Mouse (Mus musculus): ENCODE results near the gene 1700010I14Rik. TPM values are rescaled to one million over a fixed set of nuclear protein-coding genes. Genes with fewer than 3 reads are reported as not detected.
A peak's percentile ranks its signal among the peaks of the same experiment; 100 is the strongest.

1700010I14Rik gene
- 2.4 and 3.4 TPM in 2 replicates for total RNA-seq (2017)

GRCm38 (mm10) chr17:8988119-8988807 is at the start of gene 1700010I14Rik:
Gene 1700010I14Rik (plus strand): TSS chr17:8988333.
- peak; percentile 74 to 88 for ATAC-seq (replicated peaks in 1 of 2; ENCODE audit: insufficient read depth in 1 of 2, low FRiP score in 2 of 2, low TSS enrichment in 1 of 2, low read depth in 1 of 2, poor library complexity in 2 of 2, severe bottlenecking in 2 of 2)

- ATAC-seq (replicated peaks in 1 of 2; ENCODE audit: insufficient read depth in 1 of 2, low FRiP score in 2 of 2, low TSS enrichment in 1 of 2, low read depth in 1 of 2, poor library complexity in 2 of 2, severe bottlenecking in 2 of 2) = no peak
Measured at GRCm38 (mm10) chr17:8951588-8951987, 36.5 kb upstream of the 1700010I14Rik start.

GRCm38 (mm10) chr17:8952951-8953350 is 35.2 kb upstream of the 1700010I14Rik start:
- no peak for ATAC-seq (replicated peaks in 1 of 2; ENCODE audit: insufficient read depth in 1 of 2, low FRiP score in 2 of 2, low TSS enrichment in 1 of 2, low read depth in 1 of 2, poor library complexity in 2 of 2, severe bottlenecking in 2 of 2)

- no peak for ATAC-seq (replicated peaks in 1 of 2; ENCODE audit: insufficient read depth in 1 of 2, low FRiP score in 2 of 2, low TSS enrichment in 1 of 2, low read depth in 1 of 2, poor library complexity in 2 of 2, severe bottlenecking in 2 of 2)
Measured at GRCm38 (mm10) chr17:8958125-8958524, 30.0 kb upstream of the 1700010I14Rik start.

- ATAC-seq (replicated peaks in 1 of 2; ENCODE audit: insufficient read depth in 1 of 2, low FRiP score in 2 of 2, low TSS enrichment in 1 of 2, low read depth in 1 of 2, poor library complexity in 2 of 2, severe bottlenecking in 2 of 2) = no peak
Measured at GRCm38 (mm10) chr17:8960386-8960785, 27.7 kb upstream of the 1700010I14Rik start.

GRCm38 (mm10) chr17:8961097-8961496 is 27.0 kb upstream of the 1700010I14Rik start:
- ATAC-seq (replicated peaks in 1 of 2; ENCODE audit: insufficient read depth in 1 of 2, low FRiP score in 2 of 2, low TSS enrichment in 1 of 2, low read depth in 1 of 2, poor library complexity in 2 of 2, severe bottlenecking in 2 of 2) = no peak

- ATAC-seq (replicated peaks in 1 of 2; ENCODE audit: insufficient read depth in 1 of 2, low FRiP score in 2 of 2, low TSS enrichment in 1 of 2, low read depth in 1 of 2, poor library complexity in 2 of 2, severe bottlenecking in 2 of 2) = no peak
Measured at GRCm38 (mm10) chr17:8961644-8962043, 26.5 kb upstream of the 1700010I14Rik start.

GRCm38 (mm10) chr17:8965177-8965576 is 23.0 kb upstream of the 1700010I14Rik start:
- no peak for ATAC-seq (replicated peaks in 1 of 2; ENCODE audit: insufficient read depth in 1 of 2, low FRiP score in 2 of 2, low TSS enrichment in 1 of 2, low read depth in 1 of 2, poor library complexity in 2 of 2, severe bottlenecking in 2 of 2)

GRCm38 (mm10) chr17:8972152-8972854 is 15.8 kb upstream of the 1700010I14Rik start:
- ATAC-seq (replicated peaks in 1 of 2; ENCODE audit: insufficient read depth in 1 of 2, low FRiP score in 2 of 2, low TSS enrichment in 1 of 2, low read depth in 1 of 2, poor library complexity in 2 of 2, severe bottlenecking in 2 of 2) = no peak

GRCm38 (mm10) chr17:8973331-8973730 is 14.8 kb upstream of the 1700010I14Rik start:
- ATAC-seq (replicated peaks in 1 of 2; ENCODE audit: insufficient read depth in 1 of 2, low FRiP score in 2 of 2, low TSS enrichment in 1 of 2, low read depth in 1 of 2, poor library complexity in 2 of 2, severe bottlenecking in 2 of 2) = no peak

- ATAC-seq (replicated peaks in 1 of 2; ENCODE audit: insufficient read depth in 1 of 2, low FRiP score in 2 of 2, low TSS enrichment in 1 of 2, low read depth in 1 of 2, poor library complexity in 2 of 2, severe bottlenecking in 2 of 2) = no peak
Measured at GRCm38 (mm10) chr17:8974423-8974822, 13.7 kb upstream of the 1700010I14Rik start.

- ATAC-seq (replicated peaks in 1 of 2; ENCODE audit: insufficient read depth in 1 of 2, low FRiP score in 2 of 2, low TSS enrichment in 1 of 2, low read depth in 1 of 2, poor library complexity in 2 of 2, severe bottlenecking in 2 of 2) = no peak
Measured at GRCm38 (mm10) chr17:8974823-8975397, 13.2 kb upstream of the 1700010I14Rik start.

GRCm38 (mm10) chr17:8976745-8977144 is 11.4 kb upstream of the 1700010I14Rik start:
- no peak for ATAC-seq (replicated peaks in 1 of 2; ENCODE audit: insufficient read depth in 1 of 2, low FRiP score in 2 of 2, low TSS enrichment in 1 of 2, low read depth in 1 of 2, poor library complexity in 2 of 2, severe bottlenecking in 2 of 2)

- no peak for ATAC-seq (replicated peaks in 1 of 2; ENCODE audit: insufficient read depth in 1 of 2, low FRiP score in 2 of 2, low TSS enrichment in 1 of 2, low read depth in 1 of 2, poor library complexity in 2 of 2, severe bottlenecking in 2 of 2)
Measured at GRCm38 (mm10) chr17:8977271-8977670, 10.9 kb upstream of the 1700010I14Rik start.

- ATAC-seq (replicated peaks in 1 of 2; ENCODE audit: insufficient read depth in 1 of 2, low FRiP score in 2 of 2, low TSS enrichment in 1 of 2, low read depth in 1 of 2, poor library complexity in 2 of 2, severe bottlenecking in 2 of 2) = no peak
Measured at GRCm38 (mm10) chr17:8983576-8983975, 4.6 kb upstream of the 1700010I14Rik start.

- no peak for ATAC-seq (replicated peaks in 1 of 2; ENCODE audit: insufficient read depth in 1 of 2, low FRiP score in 2 of 2, low TSS enrichment in 1 of 2, low read depth in 1 of 2, poor library complexity in 2 of 2, severe bottlenecking in 2 of 2)
Measured at GRCm38 (mm10) chr17:8985714-8986113, 2.4 kb upstream of the 1700010I14Rik start.

- ATAC-seq (replicated peaks in 1 of 2; ENCODE audit: insufficient read depth in 1 of 2, low FRiP score in 2 of 2, low TSS enrichment in 1 of 2, low read depth in 1 of 2, poor library complexity in 2 of 2, severe bottlenecking in 2 of 2) = 0 out of 4 replicates have a peak, but pooled peaks of 1 of the 2 experiments have one; percentile 18
Measured at GRCm38 (mm10) chr17:8986551-8986950, 1.6 kb upstream of the 1700010I14Rik start.

GRCm38 (mm10) chr17:8987369-8987768 is 764 bp upstream of the 1700010I14Rik start:
- no peak for ATAC-seq (replicated peaks in 1 of 2; ENCODE audit: insufficient read depth in 1 of 2, low FRiP score in 2 of 2, low TSS enrichment in 1 of 2, low read depth in 1 of 2, poor library complexity in 2 of 2, severe bottlenecking in 2 of 2)
